Mouse (Mus musculus) cerebral cortex, adult 2 months (tissue): Measurements from ENCODE around the gene Kyat1.

ENCODE experiments used
- WGBS: fragments of 180-500 bp; shearing (Covaris S2); methylation state at CpG from one replicate; pipeline ENCODE4 v1.1.7; 2018; 5-methylcytosine and 5-hydroxymethylcytosine counted together

The Kyat1 gene

GRCm38 (mm10) chr2:30214745-30215144 is 9.1 kb upstream of the Kyat1 start:
- 85% methylated on average over 3 of the region's 3 CpGs for WGBS

- 75% methylated on average over 1 of the region's 1 CpGs for WGBS
These were observed 7.3 kb upstream of the Kyat1 start for GRCm38 (mm10) chr2:30212951-30213350.

- 87% methylated on average over 4 of the region's 4 CpGs for WGBS
These were observed 6.5 kb upstream of the Kyat1 start for GRCm38 (mm10) chr2:30212169-30212545.

- WGBS, result 76% methylated on average over 6 of the region's 6 CpGs
These were observed 5.9 kb upstream of the Kyat1 start for GRCm38 (mm10) chr2:30211408-30212168.

GRCm38 (mm10) chr2:30207886-30208285 is 2.2 kb upstream of the Kyat1 start:
- WGBS, result 83% methylated on average over 5 of the region's 5 CpGs

GRCm38 (mm10) chr2:30207401-30207800 is 1.8 kb upstream of the Kyat1 start:
- WGBS, result 86% methylated on average over 4 of the region's 4 CpGs

GRCm38 (mm10) chr2:30205255-30205628 is 405 bp downstream of the Kyat1 start:
- under 1% methylated on average over 13 of the region's 13 CpGs for WGBS

- 78% methylated on average over 7 of the region's 7 CpGs for WGBS
These were observed 2.2 kb downstream of the Kyat1 start for GRCm38 (mm10) chr2:30203439-30203838.

GRCm38 (mm10) chr2:30200388-30200925 is 5.2 kb downstream of the Kyat1 start:
- 84% methylated on average over 5 of the region's 5 CpGs for WGBS

- 90% methylated on average over 1 of the region's 1 CpGs for WGBS
These were observed 5.7 kb downstream of the Kyat1 start for GRCm38 (mm10) chr2:30199984-30200383.

- 82% methylated on average over 4 of the region's 4 CpGs for WGBS
These were observed 7.6 kb downstream of the Kyat1 start for GRCm38 (mm10) chr2:30198021-30198420.

GRCm38 (mm10) chr2:30194656-30195055 is 11.0 kb downstream of the Kyat1 start:
- 67% methylated on average over 3 of the region's 3 CpGs for WGBS

GRCm38 (mm10) chr2:30191790-30192580 is 13.7 kb downstream of the Kyat1 start:
- WGBS, result 85% methylated on average over 12 of the region's 12 CpGs

GRCm38 (mm10) chr2:30185681-30186080 is 20.0 kb downstream of the Kyat1 start:
- WGBS, result 83% methylated on average over 3 of the region's 3 CpGs

- 88% methylated on average over 6 of the region's 6 CpGs for WGBS
These were observed 20.4 kb downstream of the Kyat1 start for GRCm38 (mm10) chr2:30185276-30185675.

- 82% methylated on average over 3 of the region's 3 CpGs for WGBS
These were observed 21.9 kb downstream of the Kyat1 start for GRCm38 (mm10) chr2:30183721-30184120.

- WGBS, result 84% methylated on average over 2 of the region's 2 CpGs
These were observed 23.2 kb downstream of the Kyat1 start for GRCm38 (mm10) chr2:30182424-30182823.

GRCm38 (mm10) chr2:30178711-30179110 is 26.9 kb downstream of the Kyat1 start:
- WGBS, result 26% methylated on average over 7 of the region's 7 CpGs

GRCm38 (mm10) chr2:30177700-30178675 is 27.7 kb downstream of the Kyat1 start, which contains the start of gene Spout1:
Gene Spout1 (minus strand): TSS chr2:30178459.
- WGBS, result 2% methylated on average over 54 of the region's 54 CpGs

GRCm38 (mm10) chr2:30176561-30176960 is 29.1 kb downstream of the Kyat1 start:
- 99% methylated on average over 2 of the region's 2 CpGs for WGBS

- 84% methylated on average over 8 of the region's 8 CpGs for WGBS
These were observed 29.8 kb downstream of the Kyat1 start for GRCm38 (mm10) chr2:30175897-30176296.
